Mouse (Mus musculus) left cerebral cortex, postnatal 25 days (tissue): Measurements from ENCODE around the gene Nol3. TPM values are rescaled to one million over a fixed set of nuclear protein-coding genes. Genes with fewer than 3 reads are reported as not detected.

Experiments
- DNase-seq, 2 experiments: peaks; one replicate each; pipeline ENCODE4 v3.0.0; 2022; ENCODE audit warnings: low spot score in 2 of 2, mixed read lengths in 1 of 2
- intact Hi-C: fragments of 180-260 bp; cut with DNase I; formaldehyde crosslinking; loops from one replicate; pipeline ENCODE4 v1.15.1; 2025
- total RNA-seq, 2 experiments: library from RNA; stranded (reverse); gene quantifications; 2 replicates each; pipeline ENCODE4 v1.2.3; 2021

Nol3 gene
- total RNA-seq, 2 experiments from 2014 or later = 7.7 TPM

- intact Hi-C loops = no loop called here
- DNase-seq = no peak
Measured at GRCm38 (mm10) chr8:105261326-105261980, 14.5 kb upstream of the Nol3 start.

GRCm38 (mm10) chr8:105263244-105263912, 12.6 kb upstream of the Nol3 start:
- DNase-seq = no peak
- intact Hi-C loops = no loop called here

GRCm38 (mm10) chr8:105264024-105264982, 11.6 kb upstream of the Nol3 start, which contains the start of the genes Tradd and Fbxl8:
TSS of gene Tradd (minus strand) at chr8:105264609.
TSS of gene Fbxl8 (plus strand) at chr8:105264648.
- intact Hi-C loops = no loop called here
- no peak for DNase-seq

- intact Hi-C loops = no loop called here
- DNase-seq = no peak
Measured at GRCm38 (mm10) chr8:105265128-105265527, 10.8 kb upstream of the Nol3 start.

- intact Hi-C loops = no loop called here
- DNase-seq = no peak
Measured at GRCm38 (mm10) chr8:105266775-105267174, 9.2 kb upstream of the Nol3 start.

GRCm38 (mm10) chr8:105268342-105269074, 7.4 kb upstream of the Nol3 start:
- intact Hi-C loops = loop anchor here (1.0 kb wide), 1 partner anchor 21 kb away; the partner anchor contains the start of gene 4931428F04Rik
- DNase-seq = peak; percentile 86 to 93

GRCm38 (mm10) chr8:105269075-105269458, 6.9 kb upstream of the Nol3 start:
- intact Hi-C loops = no loop called here
- DNase-seq = no peak

GRCm38 (mm10) chr8:105269461-105269947, 6.4 kb upstream of the Nol3 start, which contains the start of gene Hsf4:
TSS of gene Hsf4 (plus strand) at chr8:105269801.
- intact Hi-C loops = no loop called here
- DNase-seq = peak; percentile 47 to 55

- DNase-seq = no peak
- intact Hi-C loops = no loop called here
Measured at GRCm38 (mm10) chr8:105270101-105270915, 5.6 kb upstream of the Nol3 start.

GRCm38 (mm10) chr8:105270916-105271186, 5.1 kb upstream of the Nol3 start:
- no peak for DNase-seq
- intact Hi-C loops = no loop called here

- DNase-seq = no peak
- intact Hi-C loops = no loop called here
Measured at GRCm38 (mm10) chr8:105275387-105275786, 553 bp upstream of the Nol3 start.

- intact Hi-C loops = no loop called here
- DNase-seq = peak in 1 of 2 experiments; percentile 48
Measured at GRCm38 (mm10) chr8:105276292-105277120, 566 bp downstream of the Nol3 start.

GRCm38 (mm10) chr8:105278911-105279334, 3.0 kb downstream of the Nol3 start:
- DNase-seq = peak; percentile 84 to 90
- intact Hi-C loops = no loop called here

- intact Hi-C loops = no loop called here
- no peak for DNase-seq
Measured at GRCm38 (mm10) chr8:105280567-105280966, 4.6 kb downstream of the Nol3 start.

- intact Hi-C loops = no loop called here
- DNase-seq = no peak
Measured at GRCm38 (mm10) chr8:105281821-105282220, 5.9 kb downstream of the Nol3 start.

- intact Hi-C loops = no loop called here
- no peak for DNase-seq
Measured at GRCm38 (mm10) chr8:105282239-105282638, 6.3 kb downstream of the Nol3 start.

- DNase-seq = no peak
- intact Hi-C loops = no loop called here
Measured at GRCm38 (mm10) chr8:105283074-105283473, 7.1 kb downstream of the Nol3 start.

- DNase-seq = no peak
- intact Hi-C loops = no loop called here
Measured at GRCm38 (mm10) chr8:105285514-105285913, 9.6 kb downstream of the Nol3 start.
